ENCODE assay signal across 11 mouse cellular contexts in the genomic region with DNA sequence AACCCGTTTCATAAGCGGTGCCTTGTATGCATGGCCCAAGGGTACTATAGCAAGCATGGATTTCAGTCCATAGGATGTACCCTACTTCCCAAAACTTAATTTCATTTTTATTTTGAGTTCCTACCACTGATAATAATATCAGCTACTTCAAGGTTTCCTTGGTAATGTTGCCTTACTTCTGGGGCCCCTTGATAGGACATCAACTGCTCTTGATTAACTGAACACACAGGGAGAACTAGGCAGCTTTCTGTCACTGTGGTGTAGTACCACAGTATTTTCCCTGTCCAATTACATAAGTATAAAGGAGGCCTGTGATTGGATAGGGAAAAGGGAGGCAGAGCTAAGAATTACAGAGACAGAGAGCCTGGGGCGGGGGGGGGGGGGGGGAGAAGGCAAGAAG. TPM values are rescaled to one million over a fixed set of nuclear protein-coding genes. Genes with fewer than 3 reads are reported as not detected.
DNase-seq lines count a peak whose midpoint lies in the region; ATAC-seq and TF ChIP-seq lines count a peak whose summit lies in the region.
"Had no signal": no experiment of that assay in that cellular context is flagged by ENCODE, and none has a peak within 500 bp of the region (broad histone marks: within the 10 kb centered on the region; RNA-seq: fewer than 3 reads in every experiment).

No protein-coding gene starts in this region.

- H3K4me2 ChIP-seq in intestine, embryonic 14.5 days (ENCODE audit: low read length): peak overlapping the region; percentile 42
- no peak overlapping the region for H3K4me2 ChIP-seq in intestine, embryonic 16.5 days (ENCODE audit: low read depth, low read length)
- H3K4me2 ChIP-seq in embryonic facial prominence, embryonic 14.5 days (ENCODE audit: low read depth, low read length): 0 out of 2 replicates have a peak overlapping the region, but pooled peaks have one; percentile 41
- H3K4me2 ChIP-seq in limb, embryonic 13.5 days (replicated peaks): peak overlapping the region; percentile 55

- H3K36me3 ChIP-seq in intestine, embryonic 14.5 days (ENCODE audit: control insufficient read depth, insufficient read depth, low read length): no peaks in the 10 kb centered on the region
- H3K36me3 ChIP-seq in intestine, embryonic 16.5 days (ENCODE audit: control insufficient read depth, insufficient read depth, low read length): no peaks in the 10 kb centered on the region
- peaks cover 0 to 9% of the 10 kb centered on the region in 2 experiments; a peak in 2 of 4 replicates for H3K36me3 ChIP-seq in MEL (ENCODE audit: control insufficient read depth in 1 of 2, insufficient read depth in 2 of 2, low read length in 2 of 2)
- H3K36me3 ChIP-seq in embryonic facial prominence, embryonic 14.5 days (ENCODE audit: control insufficient read depth, insufficient read depth, low read length): no peaks in the 10 kb centered on the region
- no peaks in the 10 kb centered on the region for H3K36me3 ChIP-seq in limb, embryonic 13.5 days

- whole genome bisulfite sequencing in intestine, embryonic 14.5 days: 55% methylated on average over 3 of the region's 3 CpGs
- WGBS in intestine, embryonic 16.5 days: 36% methylated on average over 2 of the region's 3 CpGs
- WGBS in embryonic facial prominence, embryonic 14.5 days: 40% methylated on average over 3 of the region's 3 CpGs
- WGBS in limb, embryonic 13.5 days: 41% methylated on average over 2 of the region's 3 CpGs

- H3K27ac ChIP-seq in intestine, embryonic 14.5 days (ENCODE audit: low read depth): peak overlapping the region; percentile 93
- no peak overlapping the region; the same call in 1 of the 2 replicates for H3K27ac ChIP-seq in intestine, embryonic 16.5 days (ENCODE audit: low read length)
- H3K27ac ChIP-seq in MEL (ENCODE audit: control insufficient read depth, low read depth, low read length): no peak overlapping the region
- peak overlapping the region; percentile 77 for H3K27ac ChIP-seq in embryonic facial prominence, embryonic 14.5 days (replicated peaks; ENCODE audit: low read depth, low read length)
- H3K27ac ChIP-seq in limb, embryonic 13.5 days: peak overlapping the region; percentile 85

- ATAC-seq in intestine, embryonic 14.5 days (replicated peaks; ENCODE audit: low FRiP score, low TSS enrichment, low read depth): no peak
- no peak for ATAC-seq in intestine, embryonic 16.5 days
- no peak for ATAC-seq in embryonic facial prominence, embryonic 14.5 days (ENCODE audit: low read depth)
- no peak for ATAC-seq in limb, embryonic 13.5 days (ENCODE audit: low FRiP score, low read depth)

- no peak for TF ChIP-seq POLR2A in MEL (IDR thresholded peaks at IDR 0.05; ENCODE audit: control insufficient read depth in 1 of 2, insufficient read depth in 1 of 2, low read depth in 1 of 2, low read length in 2 of 2, poor library complexity in 1 of 2)

- no peaks in the 10 kb centered on the region for H3K9me3 ChIP-seq in intestine, embryonic 14.5 days (ENCODE audit: control insufficient read depth, low read length)
- no peaks in the 10 kb centered on the region for H3K9me3 ChIP-seq in intestine, embryonic 16.5 days (ENCODE audit: control insufficient read depth, low read length)
- H3K9me3 ChIP-seq in MEL (replicated peaks; ENCODE audit: insufficient read depth, low read length): no peaks in the 10 kb centered on the region
- no peaks in the 10 kb centered on the region for H3K9me3 ChIP-seq in embryonic facial prominence, embryonic 14.5 days (ENCODE audit: control insufficient read depth, low read length)
- no peaks in the 10 kb centered on the region for H3K9me3 ChIP-seq in limb, embryonic 13.5 days

- no peaks in the 10 kb centered on the region for H3K27me3 ChIP-seq in intestine, embryonic 14.5 days (replicated peaks; ENCODE audit: control insufficient read depth, insufficient read depth, low read length)
- no peaks in the 10 kb centered on the region for H3K27me3 ChIP-seq in intestine, embryonic 16.5 days (replicated peaks; ENCODE audit: control insufficient read depth, insufficient read depth, low read length)
- H3K27me3 ChIP-seq in MEL (ENCODE audit: control insufficient read depth in 1 of 2, insufficient read depth in 2 of 2, low read length in 2 of 2): no peaks in the 10 kb centered on the region
- H3K27me3 ChIP-seq in embryonic facial prominence, embryonic 14.5 days (replicated peaks; ENCODE audit: control insufficient read depth, insufficient read depth, low read length): no peaks in the 10 kb centered on the region
- no peaks in the 10 kb centered on the region for H3K27me3 ChIP-seq in limb, embryonic 13.5 days

- TF ChIP-seq RAD21 in MEL (IDR thresholded peaks at IDR 0.05; ENCODE audit: low read depth, low read length): no peak

- no peak overlapping the region for H3K4me3 ChIP-seq in intestine, embryonic 14.5 days (ENCODE audit: low read depth, low read length)
- no peak overlapping the region for H3K4me3 ChIP-seq in intestine, embryonic 16.5 days (ENCODE audit: low read length)
- H3K4me3 ChIP-seq in MEL (ENCODE audit: control insufficient read depth in 1 of 2, insufficient read depth in 1 of 2, low read depth in 2 of 2, low read length in 2 of 2): no peak overlapping the region
- no peak overlapping the region for H3K4me3 ChIP-seq in embryonic facial prominence, embryonic 14.5 days (ENCODE audit: low read depth, low read length)
- no peak overlapping the region for H3K4me3 ChIP-seq in limb, embryonic 13.5 days

- H3K9ac ChIP-seq in intestine, embryonic 14.5 days (ENCODE audit: low read length): no peak overlapping the region
- no peak overlapping the region for H3K9ac ChIP-seq in intestine, embryonic 16.5 days (ENCODE audit: low read depth, low read length)
- no peak overlapping the region for H3K9ac ChIP-seq in MEL (ENCODE audit: control insufficient read depth, low read depth, low read length, poor library complexity, severe bottlenecking)
- no peak overlapping the region for H3K9ac ChIP-seq in embryonic facial prominence, embryonic 14.5 days (ENCODE audit: low read depth, low read length)
- no peak overlapping the region for H3K9ac ChIP-seq in limb, embryonic 13.5 days

- DNase-seq in intestine, embryonic 14.5 days (ENCODE audit: low spot score): no peak
- peak; percentile 70 for DNase-seq in MEL (ENCODE audit: low read depth, low spot score)
- no peak for DNase-seq in embryonic facial prominence, embryonic 14.5 days (ENCODE audit: low spot score)
- no peak for DNase-seq in urinary bladder, postnatal 10 days (ENCODE audit: low spot score)
- DNase-seq in right cerebral cortex, postnatal 14 days: no peak
- no peak for DNase-seq in cerebellum, postnatal 4 days (ENCODE audit: low spot score in 2 of 2)
- DNase-seq: thymus, postnatal 36 days had no signal

- no peaks in the 10 kb centered on the region for H3K79me2 ChIP-seq in MEL (ENCODE audit: control insufficient read depth, insufficient read depth, low read length, poor library complexity)

- H3K4me1 ChIP-seq in intestine, embryonic 14.5 days (replicated peaks; ENCODE audit: control insufficient read depth, insufficient read depth, low read length): peaks cover 12% of the 10 kb centered on the region
- peaks cover 15% of the 10 kb centered on the region for H3K4me1 ChIP-seq in intestine, embryonic 16.5 days (ENCODE audit: control insufficient read depth, insufficient read depth, low read length)
- peaks cover 0 to 7% of the 10 kb centered on the region in 2 experiments; a peak in 2 of 4 replicates for H3K4me1 ChIP-seq in MEL (ENCODE audit: control insufficient read depth in 1 of 2, insufficient read depth in 2 of 2, low read length in 2 of 2)
- H3K4me1 ChIP-seq in embryonic facial prominence, embryonic 14.5 days (ENCODE audit: control insufficient read depth, insufficient read depth, low read length): peaks cover 19% of the 10 kb centered on the region
- peaks cover 26% of the 10 kb centered on the region for H3K4me1 ChIP-seq in limb, embryonic 13.5 days

- TF ChIP-seq EP300 in MEL (IDR thresholded peaks at IDR 0.05; ENCODE audit: low read depth in 1 of 2, low read length in 2 of 2): peak; percentile 80 to 85

- TF ChIP-seq CTCF in MEL (IDR thresholded peaks at IDR 0.05 in 2 of 3, conservative IDR thresholded peaks at IDR 0.05 in 1 of 3; ENCODE audit: control insufficient read depth in 1 of 3, insufficient read depth in 1 of 3, low read depth in 2 of 3, low read length in 3 of 3, poor library complexity in 1 of 3, severe bottlenecking in 1 of 3): no peak

TF ChIP-seq in MEL, 35 proteins besides CTCF, POLR2A, EP300 and RAD21:
- TF ChIP-seq GATA1 (IDR thresholded peaks at IDR 0.05; ENCODE audit: low read depth, low read length) (peak; percentile 78), TCF12 (IDR thresholded peaks at IDR 0.05; ENCODE audit: low read depth, low read length) (peak; percentile 88), ZMIZ1 (IDR thresholded peaks at IDR 0.05; ENCODE audit: low read depth, low read length) (no peak), ZC3H11A (IDR thresholded peaks at IDR 0.05; ENCODE audit: low read depth, low read length) (no peak), ETS1 (IDR thresholded peaks at IDR 0.05; ENCODE audit: low read depth, low read length) (peak; percentile 37; the same call in 1 of the 2 replicates), GABPA (IDR thresholded peaks at IDR 0.05; ENCODE audit: low read depth, low read length) (no peak)

RNA-seq across cellular contexts. Expression of a gene that starts 13.6 kb away (rescaled TPM):
- 0.07 and 0.37 TPM in 2 replicates for polyA plus RNA-seq in intestine, embryonic 14.5 days (2014; fragmentation: Nextera tagmentation; extraction: Ambion mirVana)
- polyA plus RNA-seq in intestine, embryonic 16.5 days (2015; fragmentation: Nextera tagmentation; extraction: Ambion mirVana): not detected in 2 replicates
- total RNA-seq in MEL (2012; rRNA removed): not detected in 2 replicates
- polyA plus RNA-seq in MEL (2012; ENCODE audit: insufficient read depth in 1 of 2, insufficient read length in 2 of 2, low read depth in 1 of 2, low replicate concordance in 2 of 2, missing spikeins in 1 of 2): not detected
- polyA plus RNA-seq in embryonic facial prominence, embryonic 14.5 days (2014; fragmentation: Nextera tagmentation; extraction: Ambion mirVana): 0.47 and 0.72 TPM in 2 replicates
- polyA plus RNA-seq in limb, embryonic 13.5 days (2015; fragmentation: Nextera tagmentation; extraction: Ambion mirVana): 0.08 and 0.34 TPM in 2 replicates
- total RNA-seq: CH12.LX; hematopoietic stem cell, adult 5-6 weeks had no signal

Comparison
In these comparisons a context has a peak if more than half of its experiments do, and no peak if none do; other contexts are left out.
1. H3K27ac ChIP-seq: peak in intestine, embryonic 14.5 days (single experiment), embryonic facial prominence, embryonic 14.5 days (single experiment) and limb, embryonic 13.5 days (single experiment); none in intestine, embryonic 16.5 days (single experiment) and MEL (single experiment).